Mouse (Mus musculus): ENCODE results near the gene Camta1.

Gene Camta1

DNA sequence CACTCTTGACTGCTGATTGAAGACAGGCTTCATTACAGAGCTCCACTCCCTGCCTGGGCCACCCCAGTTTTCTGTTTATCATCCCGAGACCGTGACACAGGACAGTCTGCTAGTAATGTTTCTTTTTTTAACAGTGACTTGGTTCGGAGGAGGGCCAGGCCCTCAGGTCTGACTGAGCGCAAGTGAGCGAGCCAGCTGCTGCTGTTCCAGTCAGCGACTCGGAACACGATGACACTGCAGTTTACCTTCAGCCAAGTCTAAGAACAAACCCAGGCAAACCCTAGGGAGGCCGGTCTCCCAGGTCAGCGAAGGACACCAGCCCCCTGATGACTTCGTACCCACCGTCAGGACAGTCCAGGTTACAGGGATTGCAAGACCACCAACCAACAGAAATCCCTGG is 959.6 kb downstream of the Camta1 start:
- no peak for TF ChIP-seq GATA4 (IDR thresholded peaks at IDR 0.05; ENCODE audit: insufficient replicate concordance, low read length)

DNA sequence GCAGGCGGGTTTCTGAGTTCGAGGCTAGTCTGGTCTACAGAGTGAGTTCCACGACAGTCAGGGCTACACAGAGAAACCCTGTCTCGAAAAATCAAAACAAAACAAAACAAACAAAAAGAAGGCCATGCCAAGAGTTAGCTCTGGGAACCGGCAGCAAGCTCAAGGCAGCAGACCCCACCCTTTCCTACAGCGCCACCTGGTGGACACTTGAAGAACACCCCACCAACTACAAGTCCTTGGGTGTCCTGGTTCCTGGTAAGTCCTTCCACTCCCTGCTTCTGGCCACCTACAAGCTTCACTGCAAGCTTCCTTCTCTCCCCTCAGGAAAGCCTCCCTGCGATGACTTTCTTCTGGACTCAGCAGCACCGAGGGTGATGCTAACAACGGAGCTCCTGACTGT is 960.0 kb downstream of the Camta1 start:
- no peak for TF ChIP-seq GATA4 (IDR thresholded peaks at IDR 0.05; ENCODE audit: insufficient replicate concordance, low read length)

DNA sequence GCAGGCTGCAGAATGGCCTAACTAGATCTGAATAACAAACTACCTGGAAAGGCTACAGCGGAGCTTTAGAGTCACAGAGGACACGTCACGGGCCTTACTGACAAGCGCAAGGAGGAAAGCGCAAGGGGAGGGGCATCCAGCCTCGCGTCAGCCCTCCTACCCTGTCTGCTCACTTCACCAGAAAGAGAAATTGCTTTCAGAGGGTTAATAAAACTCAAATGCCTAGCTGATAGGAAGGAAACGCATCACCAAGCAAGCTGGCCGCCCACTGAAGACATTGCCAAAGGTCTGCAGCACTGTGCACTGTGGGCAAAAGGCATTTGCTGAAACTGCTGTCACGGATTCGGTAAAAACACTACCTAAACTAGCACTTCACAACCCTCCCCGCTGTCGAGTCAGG is 961.2 kb downstream of the Camta1 start:
- TF ChIP-seq GATA4 (IDR thresholded peaks at IDR 0.05; ENCODE audit: insufficient replicate concordance, low read length), result no peak

DNA sequence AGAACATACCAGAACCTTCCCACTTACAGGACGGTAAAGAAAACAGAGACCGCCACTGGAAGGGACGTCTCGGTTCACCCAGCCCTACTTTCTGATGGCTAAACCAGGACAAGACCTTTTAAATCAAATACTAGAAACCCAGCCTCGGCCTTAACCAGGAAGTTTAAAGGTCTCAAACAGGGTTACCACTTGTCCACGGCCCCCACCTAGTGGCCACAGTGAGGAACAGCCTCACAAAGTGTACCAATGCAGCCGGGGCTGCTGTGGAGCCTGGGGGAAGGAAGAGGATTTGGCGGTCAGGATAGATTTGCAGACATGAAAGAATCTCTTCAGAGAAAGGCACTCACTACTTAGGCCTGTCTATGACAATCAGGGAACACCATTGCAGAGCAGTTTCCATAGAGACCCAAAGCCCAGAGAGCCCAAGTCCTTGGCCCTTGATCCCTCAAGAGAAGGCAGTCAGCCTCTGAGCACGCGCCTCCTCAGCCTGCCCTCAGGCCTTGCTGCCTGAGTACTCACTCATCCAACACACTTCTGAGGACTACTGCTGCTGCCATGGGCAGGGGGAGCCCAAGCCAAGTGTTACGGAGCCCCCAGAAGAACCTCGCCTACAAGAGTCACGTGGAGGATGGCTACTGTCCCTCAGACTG is 962.8 kb downstream of the Camta1 start:
- no peak for TF ChIP-seq GATA4 (IDR thresholded peaks at IDR 0.05; ENCODE audit: insufficient replicate concordance, low read length)

DNA sequence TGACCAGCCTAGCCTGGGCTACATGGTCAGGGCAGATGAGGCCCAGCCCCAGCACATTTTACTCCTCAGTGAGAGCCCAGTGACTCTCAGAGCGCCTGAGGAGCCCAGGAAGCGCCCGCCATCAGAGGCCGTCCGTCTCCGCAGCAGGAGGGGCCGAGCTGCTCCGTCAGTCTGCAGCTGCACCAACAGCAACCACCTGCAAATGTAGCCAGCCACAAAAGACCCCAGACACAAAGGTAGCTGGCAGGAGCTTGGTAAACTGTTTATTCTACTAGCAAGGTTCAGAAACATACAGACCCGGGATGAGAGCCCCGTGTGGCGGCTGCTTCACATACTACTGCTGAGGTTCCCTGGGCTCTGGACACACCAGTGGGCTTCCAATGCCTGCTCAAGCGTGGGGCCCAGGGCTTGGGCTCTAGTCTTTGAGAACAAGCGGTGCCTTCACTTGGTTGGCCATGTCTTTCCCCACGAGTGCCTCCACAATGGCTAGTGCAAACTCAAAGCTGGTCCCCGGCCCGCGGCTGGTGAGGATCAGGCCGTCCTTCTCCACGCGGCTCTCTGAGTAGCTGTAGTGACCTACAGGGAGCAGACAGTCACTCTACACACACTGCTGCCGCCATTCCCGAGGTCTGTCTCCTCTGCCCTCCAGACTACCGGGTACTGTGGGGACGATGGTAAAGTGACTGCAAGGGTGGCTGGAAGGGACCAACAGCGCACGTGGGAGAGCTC is 964.6 kb downstream of the Camta1 start:
- no peak for TF ChIP-seq GATA4 (IDR thresholded peaks at IDR 0.05; ENCODE audit: insufficient replicate concordance, low read length)

DNA sequence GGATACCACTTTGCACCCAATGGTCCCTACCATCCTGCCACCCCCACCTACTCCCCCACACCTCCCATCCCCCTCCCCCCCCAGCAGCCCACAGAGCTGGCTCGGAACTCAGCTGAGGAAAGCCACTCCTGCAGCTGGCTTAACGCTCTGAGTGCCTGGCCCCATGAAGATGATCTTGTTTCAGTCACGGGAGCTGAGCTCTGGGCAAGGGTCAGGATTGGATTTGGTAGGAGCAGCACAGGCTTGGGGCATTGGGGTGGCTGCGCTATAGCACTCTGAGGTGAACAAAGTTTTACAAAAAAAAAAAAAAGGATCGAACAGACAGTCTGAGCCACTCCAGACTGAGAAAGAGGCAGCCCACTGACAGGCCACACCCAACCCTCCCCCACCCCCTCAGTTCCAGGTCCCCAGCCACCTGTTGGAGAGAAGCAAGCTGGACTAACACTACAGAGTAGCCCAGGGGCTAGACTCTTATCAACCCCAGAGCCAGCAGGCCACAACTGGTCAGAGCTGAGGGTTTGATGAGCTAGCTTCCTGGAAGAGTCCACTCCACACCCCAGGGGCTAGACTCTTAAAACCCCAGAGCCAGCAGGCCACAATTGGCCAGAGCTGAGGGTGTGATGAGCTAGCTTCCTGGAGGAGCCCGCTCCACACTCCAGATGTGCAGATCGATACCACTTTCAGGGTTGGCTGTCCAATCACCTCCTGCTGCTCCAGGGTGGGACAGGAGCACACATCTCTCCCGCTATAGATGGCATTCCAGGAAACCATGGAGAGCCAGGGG is 966.8 kb downstream of the Camta1 start:
- TF ChIP-seq GATA4 (IDR thresholded peaks at IDR 0.05; ENCODE audit: insufficient replicate concordance, low read length), result no peak

DNA sequence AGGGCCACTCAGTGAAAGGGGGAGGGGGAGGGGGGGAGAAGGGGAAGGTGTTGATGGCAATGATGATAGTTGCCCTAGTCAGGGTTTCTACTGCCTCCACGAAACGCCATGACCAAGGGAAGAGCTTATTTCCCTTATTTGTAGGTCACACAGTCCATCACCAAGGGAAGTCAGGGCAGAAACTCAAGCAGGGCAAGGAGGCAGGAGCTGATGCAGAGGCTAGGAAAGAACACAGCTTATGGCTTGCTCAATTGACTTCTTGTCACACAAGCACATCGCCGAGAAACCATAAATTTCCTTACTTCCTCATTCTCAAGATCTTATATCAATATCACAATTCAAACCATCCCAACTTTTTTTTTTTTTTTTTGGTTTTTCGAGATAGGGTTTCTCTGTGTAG is 970.4 kb downstream of the Camta1 start:
- no peak for TF ChIP-seq GATA4 (IDR thresholded peaks at IDR 0.05; ENCODE audit: insufficient replicate concordance, low read length)

DNA sequence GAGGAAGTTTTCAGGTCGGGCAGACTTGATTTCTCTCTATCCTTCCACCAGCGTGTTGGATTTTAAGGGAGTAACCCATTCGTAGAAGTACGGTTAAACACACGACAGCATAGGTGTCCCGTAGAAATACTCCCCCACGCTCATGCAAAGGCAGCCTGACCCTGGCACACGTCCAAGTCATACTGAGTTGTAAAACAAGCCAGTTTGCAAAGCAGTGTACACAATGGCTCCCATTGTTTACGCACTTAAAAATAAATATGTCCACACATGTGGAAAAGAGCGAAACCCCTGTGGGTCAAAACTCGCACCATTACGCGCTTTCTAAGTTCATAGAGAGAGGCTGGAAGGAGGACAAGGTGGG is 971.7 kb downstream of the Camta1 start:
- TF ChIP-seq GATA4 (IDR thresholded peaks at IDR 0.05; ENCODE audit: insufficient replicate concordance, low read length), result no peak

DNA sequence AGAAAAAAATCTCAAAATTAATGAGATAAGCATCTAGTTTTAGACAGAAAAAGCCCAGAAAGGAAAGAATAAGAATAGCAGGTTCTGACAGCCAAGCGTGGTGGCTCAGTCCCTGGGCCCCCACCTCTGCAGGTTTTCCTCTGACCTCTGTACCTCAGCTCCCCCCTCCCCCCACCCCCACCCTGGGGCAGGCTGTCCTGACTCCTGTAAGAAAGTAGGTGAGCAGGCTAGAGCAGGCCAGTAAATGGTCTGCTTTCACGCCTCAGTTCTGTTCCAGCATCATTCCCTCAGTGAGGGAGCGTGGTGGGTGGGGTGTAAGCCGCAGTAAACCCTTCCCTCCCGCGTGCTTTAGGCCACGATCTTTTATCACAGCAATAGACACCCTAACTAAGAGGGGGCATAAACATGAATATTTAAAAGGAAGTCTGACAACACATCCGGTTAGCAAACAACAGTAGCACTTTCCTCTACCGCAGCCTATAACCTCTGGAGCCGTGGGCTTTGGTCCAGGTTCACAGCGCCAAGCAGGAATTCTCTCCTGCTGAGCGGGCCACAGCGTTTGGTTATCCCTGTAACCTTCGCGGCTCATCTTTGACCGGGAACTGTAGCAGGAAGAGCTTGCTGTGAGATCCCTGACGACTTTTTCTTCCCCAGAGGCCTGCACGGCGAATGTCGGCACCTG is 972.3 kb downstream of the Camta1 start:
- TF ChIP-seq GATA4 (IDR thresholded peaks at IDR 0.05; ENCODE audit: insufficient replicate concordance, low read length), result no peak

DNA sequence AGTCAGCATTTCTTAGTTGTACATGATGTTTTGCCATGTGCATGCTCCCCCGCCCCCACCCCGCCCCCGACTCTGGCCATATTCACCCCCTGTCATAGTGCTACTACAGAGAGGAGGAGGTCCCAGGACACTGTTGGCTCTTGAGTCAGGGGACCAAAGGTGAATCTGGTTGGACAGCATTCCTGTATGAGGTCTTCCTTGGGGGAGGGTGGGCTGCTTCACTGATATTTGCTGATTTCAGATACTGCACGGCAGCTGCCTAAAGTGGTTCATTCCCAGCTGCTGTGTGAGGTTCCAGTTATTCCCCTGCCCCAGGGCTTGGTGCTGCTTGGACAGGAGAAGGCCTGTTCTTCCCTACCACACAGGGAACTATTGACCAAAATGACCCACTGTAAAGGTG is 973.2 kb downstream of the Camta1 start:
- TF ChIP-seq GATA4 (IDR thresholded peaks at IDR 0.05; ENCODE audit: insufficient replicate concordance, low read length), result no peak

DNA sequence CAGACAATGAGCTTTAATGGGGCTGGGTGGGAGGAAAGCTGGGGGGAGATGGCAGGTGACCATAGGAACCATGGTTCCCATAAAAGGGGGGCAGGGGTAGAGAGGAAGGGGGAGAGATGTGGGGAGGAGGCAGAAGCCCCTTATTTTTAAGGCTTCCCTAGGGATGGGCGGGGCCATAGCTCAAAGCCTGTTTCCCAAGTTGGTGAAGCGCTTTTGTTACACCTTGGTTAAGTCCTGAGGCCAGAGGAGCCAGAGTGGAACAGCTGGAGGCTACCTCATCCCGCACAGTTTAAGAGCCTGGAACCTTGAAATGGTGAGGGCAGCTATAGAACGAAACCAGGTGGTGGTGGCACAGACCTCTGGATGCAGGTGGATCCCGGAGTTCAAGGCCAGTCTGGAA is 973.8 kb downstream of the Camta1 start:
- no peak for TF ChIP-seq GATA4 (IDR thresholded peaks at IDR 0.05; ENCODE audit: insufficient replicate concordance, low read length)

DNA sequence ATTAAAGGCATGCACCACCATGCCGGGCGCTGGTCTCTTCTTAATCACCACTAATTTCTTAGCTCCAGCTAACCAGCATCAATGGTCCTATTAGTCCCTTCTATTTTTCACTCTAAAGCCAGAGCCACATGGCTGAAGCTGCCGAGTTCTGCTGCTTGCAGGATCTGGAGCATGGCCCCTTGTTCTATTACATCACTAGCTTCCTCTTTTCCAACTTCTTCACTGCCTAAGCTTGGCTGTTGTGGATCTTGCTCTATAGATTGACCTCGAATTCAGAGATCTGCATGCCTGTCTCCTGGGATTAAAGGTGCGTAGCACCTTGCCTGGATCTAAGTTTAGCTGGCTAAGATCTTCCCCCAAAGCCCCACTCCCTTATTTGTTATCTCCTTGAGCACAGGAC is 979.0 kb downstream of the Camta1 start:
- no peak for TF ChIP-seq GATA4 (IDR thresholded peaks at IDR 0.05; ENCODE audit: insufficient replicate concordance, low read length)

DNA sequence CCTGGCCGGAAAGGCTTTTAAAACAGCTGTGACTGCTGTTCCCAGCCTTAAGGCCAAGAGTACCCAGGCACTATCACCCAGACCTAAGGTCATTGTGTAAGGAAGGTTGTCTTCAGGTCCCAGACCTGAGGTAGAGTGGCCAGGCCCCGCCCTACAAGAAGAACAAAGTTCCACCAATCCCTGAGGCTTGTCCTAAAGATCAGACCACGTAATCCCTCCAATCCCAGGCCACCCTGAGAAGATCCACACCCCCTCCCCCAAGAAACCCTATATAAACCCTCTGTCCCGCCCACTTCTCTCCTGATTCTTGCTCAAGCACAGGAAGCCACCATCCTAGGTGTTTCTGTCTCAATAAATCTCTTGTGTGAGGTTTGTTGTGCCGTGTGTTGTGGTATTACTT is 981.3 kb downstream of the Camta1 start:
- no peak for TF ChIP-seq GATA4 (IDR thresholded peaks at IDR 0.05; ENCODE audit: insufficient replicate concordance, low read length)

DNA sequence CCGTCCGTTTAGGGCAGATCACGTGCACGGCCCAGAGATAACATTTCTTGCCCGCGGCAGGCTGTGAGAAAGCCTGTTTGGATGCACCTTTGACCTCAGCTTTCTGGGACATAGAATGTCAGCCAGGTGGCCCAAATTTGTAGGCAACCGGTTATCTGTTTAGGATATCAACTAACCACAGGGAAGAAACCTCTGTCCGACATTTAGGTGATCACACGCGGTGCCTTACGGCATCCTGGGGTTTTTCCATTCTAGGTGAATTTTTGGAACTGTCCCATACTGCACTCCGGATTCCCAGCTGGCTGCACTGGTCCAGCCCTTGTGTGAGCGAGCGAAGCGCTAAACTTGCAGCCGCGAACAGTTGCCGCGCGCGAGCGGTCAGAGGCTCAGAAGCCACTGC is 982.0 kb downstream of the Camta1 start:
- TF ChIP-seq GATA4 (IDR thresholded peaks at IDR 0.05; ENCODE audit: insufficient replicate concordance, low read length), result no peak

DNA sequence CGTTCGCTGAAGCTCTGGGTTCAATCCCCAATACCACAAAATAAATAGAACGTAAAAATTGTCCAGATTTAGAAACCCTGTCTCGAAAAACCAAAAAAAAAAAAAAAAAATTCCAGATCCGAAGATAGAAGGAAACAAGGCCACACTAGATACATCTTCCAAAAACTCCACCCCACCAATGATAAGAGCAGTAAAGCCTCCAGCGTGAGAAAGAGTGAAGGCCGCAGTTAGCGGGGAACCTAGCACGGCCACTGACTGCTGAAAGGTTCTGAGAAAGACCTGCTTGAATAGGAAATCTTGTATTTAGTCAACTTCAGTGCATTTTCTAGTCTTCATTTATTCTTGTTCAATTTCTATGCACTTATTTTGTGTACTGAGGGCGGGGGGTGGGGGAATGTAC is 986.3 kb downstream of the Camta1 start:
- TF ChIP-seq GATA4 (IDR thresholded peaks at IDR 0.05; ENCODE audit: insufficient replicate concordance, low read length), result no peak

DNA sequence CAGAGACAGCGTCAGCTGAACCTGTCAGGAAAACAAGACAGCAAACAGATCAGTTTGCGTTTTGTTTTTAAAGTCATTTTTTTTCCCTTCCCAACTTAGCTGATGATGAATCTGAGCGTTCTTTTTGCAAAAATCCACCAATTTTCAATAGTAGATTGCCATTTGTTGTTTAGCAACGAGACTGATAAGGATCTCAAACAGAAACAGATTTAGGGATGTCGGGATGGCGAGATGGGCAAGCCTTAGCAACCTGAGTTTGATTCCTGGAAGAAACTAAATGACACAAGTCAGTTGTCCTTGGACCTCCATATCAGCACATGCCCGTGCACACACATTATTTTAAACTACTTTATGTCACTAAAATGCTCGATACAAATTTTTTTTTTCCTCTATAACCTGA is 989.0 kb downstream of the Camta1 start:
- peak; percentile 99 for TF ChIP-seq GATA4 (IDR thresholded peaks at IDR 0.05; ENCODE audit: insufficient replicate concordance, low read length)
